Mouse (Mus musculus): ENCODE measurements at regions not wholly inside any gene's neighbourhood (a gene's known extent, or its start where the extent isn't known, plus 50 kb on each side); places are given as distances from the start of the nearest gene placed in this dataset.

DNA sequence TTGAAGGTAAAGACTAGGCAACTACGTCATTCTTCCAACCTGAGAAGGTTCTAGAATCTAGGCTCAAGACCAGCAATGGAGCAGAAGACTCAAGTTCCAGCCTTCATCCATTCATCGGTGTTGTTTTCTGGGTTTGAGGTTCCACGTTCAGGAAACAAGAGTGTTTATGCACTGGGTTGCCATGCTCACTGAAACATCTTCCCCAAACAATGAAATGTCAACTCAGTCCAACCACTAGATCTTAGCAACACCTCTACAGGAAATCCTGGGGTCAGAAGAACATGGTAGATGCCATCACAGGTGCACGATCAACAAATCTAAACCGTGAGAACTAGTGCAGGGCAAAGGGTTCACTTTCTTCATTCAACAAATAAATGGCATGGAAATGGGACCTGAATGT, 304.8 kb upstream of the Klf3 start:
- DNase-seq (ENCODE audit: low spot score): no peak

DNA sequence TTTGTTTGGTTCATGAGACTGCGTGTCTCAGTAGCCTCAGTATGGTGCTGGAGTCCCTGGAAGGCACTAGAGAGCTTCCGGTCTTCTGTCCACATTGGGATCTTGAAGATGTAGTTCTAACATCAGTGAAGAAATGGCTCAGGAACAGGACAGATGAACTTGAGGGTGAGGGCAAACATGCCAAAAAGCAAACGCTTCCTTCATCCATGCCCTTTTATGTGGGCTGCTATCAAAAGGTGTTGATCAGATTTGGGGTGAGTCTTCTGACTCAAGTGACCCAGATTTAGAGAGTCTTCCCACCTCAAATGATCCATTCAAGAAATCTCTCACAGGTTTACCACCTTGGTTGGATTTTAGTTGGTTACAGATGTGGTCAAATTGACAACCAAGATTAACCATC, 304.1 kb upstream of the Klf3 start:
- no peak for DNase-seq (ENCODE audit: low spot score)

DNA sequence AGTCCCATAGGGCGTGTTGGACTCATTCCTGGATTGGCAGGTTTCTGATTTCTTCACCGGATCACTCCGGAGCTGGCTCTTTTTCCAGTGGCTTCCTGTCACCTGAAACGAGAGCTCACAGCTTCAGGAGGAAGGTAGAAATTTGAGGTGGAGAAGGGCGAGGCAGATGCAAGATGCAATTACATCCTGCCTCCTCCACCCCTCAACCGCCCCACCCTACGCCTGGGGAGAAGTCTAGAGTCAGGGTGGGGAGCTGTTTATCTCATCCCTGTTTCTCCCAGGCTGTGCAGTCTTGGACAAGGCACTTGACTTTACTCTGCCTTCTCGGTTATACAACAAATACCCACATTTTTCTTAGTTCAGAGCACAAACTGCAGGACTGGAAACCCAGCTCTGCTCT, 302.8 kb upstream of the Klf3 start:
- DNase-seq (ENCODE audit: low spot score): no peak

DNA sequence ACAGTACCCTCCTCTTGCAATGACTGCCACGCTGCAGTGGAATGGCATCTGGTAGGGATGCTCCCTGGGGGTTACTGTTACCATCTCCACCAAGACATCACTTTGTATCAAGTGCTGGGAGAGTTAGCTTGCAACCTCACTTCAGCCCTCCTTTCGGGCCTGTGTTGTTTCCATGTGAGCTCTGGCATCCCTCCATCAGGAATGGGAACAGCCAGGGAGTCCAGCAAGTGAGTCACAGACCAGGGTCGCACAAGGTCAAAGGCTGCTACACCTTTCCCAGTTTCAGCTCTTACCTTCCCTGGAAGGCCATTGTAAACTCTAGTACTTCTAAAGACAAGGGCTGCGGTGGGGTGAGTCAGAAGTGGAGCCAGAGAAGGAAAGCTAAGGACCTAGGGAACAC, 302.3 kb upstream of the Klf3 start:
- DNase-seq (ENCODE audit: low spot score): peak; percentile 18

DNA sequence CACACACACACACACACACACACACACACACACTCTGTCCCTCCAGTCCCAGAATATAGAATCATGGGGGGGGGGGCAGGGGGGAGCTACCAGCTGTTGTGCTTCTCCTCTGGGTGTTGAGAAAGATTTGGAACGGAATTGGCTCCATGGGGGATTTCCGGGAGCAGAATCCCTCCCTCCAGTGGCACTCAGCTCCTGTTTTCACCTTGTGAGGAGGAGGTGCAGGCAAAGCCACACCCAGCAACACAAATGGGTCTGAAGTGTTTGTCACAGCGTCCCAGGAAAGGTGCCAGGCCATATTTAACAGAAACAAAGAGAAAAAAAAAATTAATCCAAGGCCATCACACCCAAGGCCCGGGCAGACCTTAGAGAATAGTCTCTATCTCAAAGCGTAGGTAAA, 301.4 kb upstream of the Klf3 start:
- DNase-seq (ENCODE audit: low spot score): no peak

DNA sequence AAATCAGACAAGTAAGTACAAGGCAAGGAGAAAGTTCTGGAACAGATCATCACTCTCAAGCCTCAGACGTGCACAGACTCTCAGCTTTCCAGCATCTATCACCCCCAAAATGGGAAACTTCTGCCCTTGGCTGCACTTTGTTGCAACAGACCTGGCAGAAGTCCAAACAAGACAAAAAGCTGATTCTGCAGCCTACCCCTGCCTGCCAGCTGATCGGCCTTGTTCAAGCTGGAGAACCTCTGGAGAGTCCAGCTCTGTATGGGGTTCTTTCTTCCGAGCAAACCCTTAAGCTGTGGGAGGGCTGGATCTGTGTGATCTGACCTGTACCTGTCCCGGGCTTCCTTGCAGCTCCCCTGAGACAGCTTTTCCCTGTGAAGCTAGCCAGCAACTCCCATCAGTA, 299.7 kb upstream of the Klf3 start:
- peak; percentile 20 for DNase-seq (ENCODE audit: low spot score)

DNA sequence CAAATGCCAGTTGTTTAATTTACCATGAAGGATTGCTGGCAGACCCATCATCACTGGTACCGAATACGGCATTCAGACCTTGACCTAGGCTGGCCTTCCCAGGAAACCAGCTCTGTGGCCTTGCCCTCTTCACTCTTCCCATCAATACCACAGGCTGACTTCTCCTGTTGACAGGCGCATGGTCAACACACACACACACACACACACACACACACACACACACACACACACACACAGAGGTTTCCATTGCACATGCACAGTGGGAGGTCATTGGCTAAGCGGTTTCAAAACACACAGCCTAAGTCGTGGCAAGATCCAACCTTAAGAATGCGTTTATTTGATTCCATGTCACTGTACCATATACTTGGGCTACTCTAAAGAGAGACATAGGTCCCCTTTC, 298.7 kb upstream of the Klf3 start:
- DNase-seq (ENCODE audit: low spot score): no peak

DNA sequence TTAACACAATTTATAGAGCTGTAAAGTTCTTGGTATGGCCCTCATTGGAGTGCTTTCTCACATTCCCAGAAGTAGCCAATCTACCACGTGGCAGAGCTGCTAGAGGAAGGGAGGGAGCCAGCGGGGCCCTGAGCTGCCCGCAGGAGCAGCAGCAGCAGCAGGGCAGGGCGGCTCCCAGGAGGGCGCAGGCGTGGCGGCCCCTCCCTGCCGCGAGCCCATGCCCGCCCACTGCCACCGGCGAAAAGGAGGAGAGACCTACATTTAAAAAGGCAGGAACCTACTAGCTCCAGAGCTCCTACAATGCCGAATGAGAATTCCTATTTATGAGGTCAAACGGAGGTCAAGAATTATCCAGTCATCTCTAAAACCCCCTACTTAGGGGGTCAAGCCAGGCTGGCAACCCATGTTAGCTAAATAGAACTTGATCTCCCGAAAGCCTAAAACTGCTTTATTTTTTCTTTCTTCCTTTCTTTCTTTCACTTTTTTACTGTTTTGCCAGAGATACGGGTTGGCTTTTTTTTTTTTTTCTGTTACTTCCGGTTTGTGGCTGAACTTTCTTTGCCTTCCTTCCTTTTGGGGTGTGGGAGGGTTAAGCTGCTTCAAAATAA, 297.9 kb upstream of the Klf3 start:
- peak; percentile 80 for DNase-seq (ENCODE audit: low spot score)

DNA sequence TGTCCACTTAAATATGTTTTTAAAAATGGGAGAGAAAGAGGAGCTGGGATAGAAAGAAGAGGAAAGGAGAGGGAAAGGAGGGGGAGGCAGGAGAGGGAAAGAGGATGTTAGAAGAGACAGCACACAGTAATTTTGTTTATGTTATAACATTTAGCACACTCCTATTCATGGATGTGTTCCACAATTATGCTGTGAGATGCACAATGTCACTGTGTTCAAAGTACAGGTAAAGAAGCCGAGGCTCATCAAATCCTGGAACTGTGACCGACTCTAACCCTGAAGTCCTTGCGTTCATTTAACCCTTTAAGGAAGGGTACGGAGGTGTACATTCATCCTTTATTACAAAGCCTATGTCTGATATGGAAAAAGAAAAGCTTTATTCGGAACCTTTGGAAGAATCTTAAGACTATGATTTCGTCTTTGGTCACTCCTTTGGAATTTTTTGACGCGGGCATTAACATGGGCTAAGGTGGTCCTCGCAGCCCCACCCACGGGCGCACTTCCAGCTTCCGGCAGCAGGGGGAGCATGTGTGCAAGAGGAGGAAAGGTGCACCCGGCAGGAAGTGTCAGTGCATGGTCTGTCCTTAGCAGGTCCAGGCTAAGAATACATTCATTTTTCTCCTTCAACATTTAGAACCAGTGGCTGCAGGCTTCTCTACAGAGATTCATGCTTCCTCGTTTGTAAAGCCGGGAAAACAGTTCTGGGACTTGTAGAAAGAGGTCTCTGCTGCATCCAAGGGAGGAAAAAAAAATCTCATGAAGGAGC, 297.2 kb upstream of the Klf3 start:
- DNase-seq (ENCODE audit: low spot score): peak; percentile 67

DNA sequence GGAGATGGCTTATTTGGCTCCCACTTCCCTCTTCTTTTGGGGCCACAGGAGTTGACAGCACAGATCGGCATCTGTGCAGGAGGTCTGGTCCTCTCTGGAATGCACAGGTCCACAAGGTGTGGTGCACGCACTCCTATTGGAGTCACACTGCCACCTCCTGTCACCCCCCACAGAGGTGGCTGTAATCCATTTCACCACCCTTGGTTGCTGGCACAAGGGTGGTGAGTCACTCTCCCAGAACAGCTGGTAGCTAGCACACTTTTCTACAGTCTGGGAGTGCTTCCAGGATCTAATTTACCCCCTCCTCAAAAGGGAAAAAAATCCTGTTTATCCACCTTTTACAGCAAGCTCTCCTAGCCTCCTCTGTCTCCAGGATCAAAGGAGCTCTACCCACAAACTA, 294.6 kb upstream of the Klf3 start:
- DNase-seq (ENCODE audit: low spot score): peak; percentile 55

DNA sequence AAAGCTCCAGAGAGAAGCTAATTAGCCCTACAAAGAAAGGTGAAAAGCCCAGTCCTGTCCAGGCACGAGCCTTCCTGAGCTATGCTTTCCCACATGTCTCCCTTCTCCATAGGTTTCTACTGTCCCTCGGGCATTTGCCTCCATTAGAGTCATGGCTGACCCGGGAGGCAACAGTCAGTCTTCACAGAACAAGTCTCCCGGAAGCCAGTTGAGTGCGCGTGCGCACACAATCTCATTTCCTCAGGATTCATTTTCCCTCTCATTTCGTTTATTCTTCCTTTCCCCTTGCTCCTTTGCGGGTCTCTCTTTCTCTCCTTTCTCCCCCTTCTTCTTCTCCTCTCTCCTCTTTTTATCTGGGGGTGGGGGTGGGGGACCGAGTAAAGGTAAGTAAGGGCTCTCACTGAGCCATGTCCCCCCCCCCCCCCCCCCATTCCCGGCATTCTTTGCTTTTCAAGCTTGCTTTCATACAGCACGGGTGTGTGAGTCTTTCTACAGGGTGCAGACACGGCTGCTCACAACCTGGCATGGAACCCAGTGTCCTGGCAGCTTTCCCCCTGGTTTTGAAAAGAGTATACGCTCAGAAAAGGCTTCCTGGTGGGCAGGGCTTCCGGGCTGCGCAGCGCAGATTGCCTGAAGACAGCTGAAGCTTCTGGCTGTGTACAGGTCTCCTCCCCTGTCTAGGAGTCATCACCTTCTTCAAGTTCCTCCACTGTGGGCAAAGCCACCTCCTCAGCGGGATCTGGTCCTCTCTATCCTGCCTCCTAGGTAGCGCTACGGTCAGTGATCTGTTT, 289.8 kb upstream of the Klf3 start:
- no peak for DNase-seq (ENCODE audit: low spot score)

DNA sequence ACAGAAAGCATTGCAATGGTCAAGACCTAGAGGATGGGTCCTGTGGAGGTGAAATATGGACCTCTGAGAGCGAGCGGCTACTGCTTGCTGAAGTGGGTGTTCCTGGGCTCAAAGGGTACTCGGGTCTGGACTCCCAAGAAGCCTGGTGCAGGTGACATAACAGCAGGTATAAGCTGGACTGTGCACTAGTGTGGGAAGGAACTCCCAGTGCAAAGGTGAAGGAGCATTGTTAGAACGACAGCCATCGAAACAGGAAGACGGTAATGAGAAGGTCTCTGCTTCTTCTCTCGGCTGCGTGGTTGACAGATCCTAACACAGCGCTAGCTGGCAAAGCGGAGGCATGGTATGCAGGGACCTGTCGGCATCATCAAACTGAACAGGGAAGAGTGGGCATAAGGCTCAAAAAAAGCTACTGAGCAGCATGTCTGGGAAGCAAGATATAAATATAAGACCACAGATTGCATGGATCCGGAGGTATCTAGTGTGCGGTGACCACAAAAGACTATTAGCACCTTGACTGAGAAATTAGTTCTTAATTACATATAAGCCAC, 287.0 kb upstream of the Klf3 start:
- DNase-seq (ENCODE audit: low spot score): no peak

DNA sequence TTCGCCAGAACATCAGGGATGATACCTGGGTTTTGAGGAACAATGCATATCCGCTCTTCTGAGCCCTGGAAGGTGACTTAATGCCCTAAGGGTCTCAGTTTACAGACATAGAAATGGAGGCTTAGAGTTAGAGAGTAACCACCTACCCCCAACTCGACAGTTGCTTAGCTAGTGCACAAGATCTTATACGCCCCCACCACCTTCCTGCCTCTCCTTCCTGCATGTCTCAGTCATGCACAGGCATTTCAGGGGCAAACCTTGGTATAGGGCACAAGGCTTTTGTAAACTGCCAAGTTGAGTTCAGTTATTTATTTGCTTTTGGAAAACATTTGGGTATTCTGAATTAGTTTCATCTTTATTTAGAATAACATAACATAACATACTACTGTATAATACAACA, 285.9 kb upstream of the Klf3 start:
- DNase-seq (ENCODE audit: low spot score): no peak

DNA sequence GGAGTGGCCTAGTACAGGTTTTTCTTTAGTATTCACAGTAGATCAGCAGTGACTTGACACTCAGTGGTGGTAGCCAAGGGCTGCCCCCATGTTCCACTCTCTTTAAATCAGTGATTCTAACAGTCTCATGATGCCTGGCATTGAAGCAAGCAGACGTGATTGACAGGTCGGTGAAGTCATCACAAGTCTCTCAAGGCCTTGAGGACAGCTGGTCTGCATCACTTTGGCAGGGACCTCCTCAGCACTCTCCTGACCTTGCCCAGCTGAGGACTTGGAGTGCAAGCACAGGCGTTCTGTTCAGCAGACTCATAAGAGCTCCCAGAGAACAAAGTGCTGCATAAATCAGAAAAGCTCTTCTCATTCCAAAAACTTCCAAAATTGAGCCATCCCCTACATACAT, 285.4 kb upstream of the Klf3 start:
- DNase-seq (ENCODE audit: low spot score): peak; percentile 48

DNA sequence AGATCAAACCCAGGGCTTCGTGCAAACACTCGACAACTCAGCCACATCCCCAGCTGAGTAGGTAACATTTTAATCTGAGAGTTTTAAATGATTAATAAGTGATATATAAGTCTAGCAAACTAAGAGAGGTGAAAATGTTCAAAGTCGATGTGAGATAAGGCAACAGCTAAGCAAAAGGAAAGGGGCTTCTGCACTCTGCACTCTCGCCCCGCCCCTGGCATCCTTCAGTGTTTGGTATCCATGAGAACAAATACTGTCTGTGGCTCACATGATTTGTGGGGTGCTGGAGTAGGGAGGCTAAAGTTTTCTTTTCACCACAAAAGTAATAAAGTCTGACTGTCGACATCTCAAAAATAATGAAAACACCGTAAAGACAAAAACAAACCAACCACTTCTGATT, 284.2 kb upstream of the Klf3 start:
- DNase-seq (ENCODE audit: low spot score): no peak

DNA sequence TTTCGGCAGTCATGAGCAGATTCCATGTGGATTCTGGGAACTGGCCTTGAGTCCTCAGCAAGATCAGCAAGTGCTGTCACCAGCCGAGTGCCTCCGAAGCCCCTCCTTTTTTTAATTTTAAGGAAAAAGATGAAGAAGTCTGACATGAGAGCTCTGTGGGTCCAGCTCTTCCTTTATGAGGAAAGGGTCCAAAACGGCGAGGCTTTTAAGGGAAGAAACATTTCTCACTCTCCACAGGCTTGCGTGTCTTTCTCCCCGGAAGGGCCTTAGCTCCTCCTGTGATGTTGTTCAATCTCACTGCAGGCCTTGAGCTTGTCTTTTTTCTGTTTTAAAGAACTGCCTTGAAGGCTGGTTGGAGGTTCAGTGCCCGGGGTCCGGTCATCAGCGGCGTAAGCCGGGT, 283.5 kb upstream of the Klf3 start:
- no peak for DNase-seq (ENCODE audit: low spot score)

DNA sequence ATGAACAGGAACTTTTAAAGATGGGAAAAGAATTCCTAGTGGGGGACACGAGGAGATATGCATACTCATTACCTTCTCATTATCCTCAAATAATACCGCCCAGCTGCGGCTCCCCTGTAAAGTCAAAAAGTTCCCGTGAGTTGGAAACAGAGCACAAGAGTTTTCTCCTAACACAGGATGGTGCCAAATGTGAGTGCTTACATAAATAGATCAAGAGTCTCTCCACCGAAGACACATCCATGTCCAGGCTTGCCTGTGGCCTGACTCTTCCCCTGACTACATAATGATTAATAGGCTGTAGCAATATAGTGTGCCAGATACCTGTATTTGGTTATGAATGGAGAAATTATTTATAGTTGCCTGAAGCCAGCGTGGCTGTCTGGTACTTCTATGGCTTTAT, 281.8 kb upstream of the Klf3 start:
- DNase-seq (ENCODE audit: low spot score): no peak

DNA sequence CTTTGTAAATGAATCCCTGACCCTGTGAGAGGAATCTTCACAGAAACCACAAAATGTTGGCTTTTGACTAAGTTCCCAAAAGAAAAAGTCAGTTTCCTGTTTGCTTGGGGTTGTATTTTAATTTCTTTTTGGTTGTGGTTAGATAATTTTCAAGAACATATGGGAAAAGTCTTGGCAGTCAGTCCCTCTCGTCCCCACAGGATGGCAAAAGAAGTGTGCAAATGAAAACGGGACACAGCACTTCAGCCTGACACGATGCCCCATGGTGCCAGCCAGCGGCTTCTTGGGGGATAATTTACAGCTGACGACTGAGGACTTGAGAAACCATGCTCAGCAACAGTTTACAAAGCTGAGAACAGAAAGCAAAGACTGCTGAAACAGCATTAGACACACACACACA, 281.2 kb upstream of the Klf3 start:
- DNase-seq (ENCODE audit: low spot score): no peak

DNA sequence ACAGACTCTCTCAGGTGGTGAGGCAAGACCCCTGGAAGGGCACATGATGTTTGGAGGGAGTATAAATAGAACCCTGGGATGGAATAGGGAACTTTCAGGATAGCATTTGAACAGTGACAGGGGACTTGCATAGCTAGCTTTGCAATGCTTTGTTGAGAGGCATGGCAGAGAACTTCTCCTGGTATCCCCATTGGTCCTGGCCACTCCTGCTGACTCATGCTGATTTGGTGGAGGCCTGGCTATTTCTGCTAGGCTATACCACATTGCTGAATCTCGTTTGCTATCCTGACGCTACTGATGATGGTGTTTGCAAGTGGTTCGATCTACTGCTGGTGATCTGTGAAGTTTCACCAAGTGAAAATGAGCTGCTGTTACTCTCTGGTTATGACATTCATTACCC, 276.7 kb upstream of the Klf3 start:
- no peak for DNase-seq (ENCODE audit: low spot score)

DNA sequence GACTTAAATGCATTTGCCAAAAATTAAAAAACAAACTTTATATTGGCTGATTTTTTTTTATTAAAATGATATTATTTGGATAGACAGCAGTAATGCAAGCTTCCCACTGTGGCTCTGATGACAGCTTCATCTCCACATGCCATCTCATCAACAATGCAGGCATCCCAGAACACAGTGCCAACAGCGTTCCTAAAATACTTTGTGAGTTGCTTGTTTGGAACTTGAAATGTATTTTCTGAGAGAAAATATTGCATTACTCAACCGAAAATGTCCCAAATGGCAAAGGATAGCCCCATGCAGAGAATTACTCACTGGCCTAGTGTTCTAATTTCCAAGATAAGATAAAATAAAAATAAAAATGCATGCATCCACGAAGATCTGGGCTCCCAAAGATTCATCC, 275.2 kb upstream of the Klf3 start:
- no peak for DNase-seq (ENCODE audit: low spot score)

DNA sequence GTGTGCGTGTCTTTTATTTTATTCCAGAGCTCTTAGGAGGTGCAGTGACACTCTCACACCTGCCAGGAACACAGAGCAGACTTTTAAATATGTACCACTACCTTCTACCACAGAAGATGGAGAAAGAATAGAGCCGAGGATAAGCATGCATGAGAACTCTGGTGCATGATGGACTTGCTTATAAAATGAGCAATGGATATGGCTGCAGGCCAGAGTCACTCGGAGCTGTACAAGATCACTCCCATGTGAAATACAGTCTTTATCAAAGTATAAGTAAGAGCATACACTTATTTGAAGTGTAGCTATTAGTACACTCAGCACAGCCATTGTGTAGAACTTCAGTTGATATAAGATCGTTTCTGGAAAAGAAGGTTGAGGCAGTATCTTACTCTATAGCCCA, 268.8 kb upstream of the Klf3 start:
- no peak for DNase-seq (ENCODE audit: low spot score)

DNA sequence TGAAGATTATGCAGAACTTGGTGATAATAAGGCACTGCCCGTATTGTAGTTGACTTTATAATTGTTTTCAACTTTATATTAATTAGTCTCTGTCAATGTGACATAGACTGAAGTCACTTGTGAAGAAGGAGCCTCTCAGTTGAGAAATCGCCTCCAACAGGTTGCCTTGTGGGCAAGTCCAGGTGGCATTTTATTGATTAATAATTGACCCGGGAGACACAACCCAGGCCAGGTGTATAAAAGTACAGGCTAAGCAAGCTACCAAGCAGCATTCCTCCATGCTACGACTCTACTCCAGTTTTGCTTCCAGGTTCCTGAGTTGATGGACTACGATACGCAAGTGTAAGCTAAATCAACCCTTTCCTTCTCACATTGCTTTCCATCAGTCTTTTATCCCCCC, 268.2 kb upstream of the Klf3 start:
- no peak for DNase-seq (ENCODE audit: low spot score)

DNA sequence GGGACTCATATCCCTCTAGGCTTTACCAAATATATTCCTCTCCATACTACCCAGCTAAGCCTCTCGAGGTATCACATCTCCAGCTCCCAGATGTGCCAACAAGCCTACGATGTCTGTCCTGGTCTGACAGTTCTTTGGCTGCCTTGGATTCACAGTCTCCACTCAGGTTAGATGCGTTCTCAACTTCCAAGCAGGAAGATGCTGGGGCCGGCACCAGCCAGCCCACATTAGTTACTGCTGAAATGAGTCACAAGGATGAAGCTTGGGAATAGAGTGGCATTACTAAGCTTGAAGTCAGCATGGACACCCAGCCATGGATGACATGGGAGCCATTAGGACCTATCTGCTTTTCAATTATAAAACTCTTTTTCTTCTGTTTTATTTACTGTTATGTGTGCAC, 267.6 kb upstream of the Klf3 start:
- DNase-seq (ENCODE audit: low spot score): no peak

Measured in MN1 (cell line).